28 mouse cellular contexts compared by ENCODE assay signal in the genomic region with DNA sequence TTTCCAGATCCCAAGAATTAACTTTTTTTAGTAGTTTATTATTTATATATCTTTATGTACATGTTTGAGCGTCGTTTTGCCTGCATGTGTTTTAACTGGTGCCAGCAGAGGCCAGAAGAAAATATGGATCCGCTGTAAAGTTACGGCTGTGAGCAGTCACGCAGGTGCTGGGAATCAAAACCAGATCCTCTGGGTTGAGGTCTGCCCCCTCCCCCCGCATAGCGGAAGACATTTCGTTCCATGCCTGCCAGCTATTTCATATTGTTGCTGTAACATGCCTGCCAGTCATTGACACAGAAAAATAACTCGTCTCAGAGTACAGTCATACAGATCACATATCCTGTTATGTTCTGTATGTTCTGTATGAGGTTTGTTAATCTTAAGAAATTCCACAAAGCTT. TPM values are rescaled to one million over a fixed set of nuclear protein-coding genes. Genes with fewer than 3 reads are reported as not detected.
A peak's percentile ranks its signal among the peaks of the same experiment; 100 is the strongest.
DNase-seq lines count a peak whose midpoint lies in the region; ATAC-seq and TF ChIP-seq lines count a peak whose summit lies in the region.
"Had no signal": no experiment of that assay in that cellular context is flagged by ENCODE, and none has a peak within 500 bp of the region (broad histone marks: within the 10 kb centered on the region; RNA-seq: fewer than 3 reads in every experiment).

No protein-coding gene starts in this region.

- peaks cover 2% of the 10 kb centered on the region; the same call in 1 of the 2 replicates for H3K4me1 ChIP-seq in limb, embryonic 14.5 days (ENCODE audit: control insufficient read depth, insufficient read depth, low read length)
- H3K4me1 ChIP-seq in limb, embryonic 10.5 days = peaks cover 6% of the 10 kb centered on the region; the same call in 1 of the 2 replicates
- H3K4me1 ChIP-seq in embryonic facial prominence, embryonic 11.5 days (ENCODE audit: control insufficient read depth, insufficient read depth, low read length) = no peaks in the 10 kb centered on the region
- no peaks in the 10 kb centered on the region for H3K4me1 ChIP-seq in embryonic facial prominence, embryonic 14.5 days (ENCODE audit: control insufficient read depth, insufficient read depth, low read length)
- peaks cover 4% of the 10 kb centered on the region; the same call in 1 of the 2 replicates for H3K4me1 ChIP-seq in kidney, embryonic 16.5 days (ENCODE audit: insufficient read depth, low read length)

- H3K27ac ChIP-seq in limb, embryonic 14.5 days (replicated peaks; ENCODE audit: low read depth, low read length) = no peak overlapping the region
- no peak overlapping the region for H3K27ac ChIP-seq in limb, embryonic 10.5 days
- H3K27ac ChIP-seq in embryonic facial prominence, embryonic 11.5 days (replicated peaks; ENCODE audit: low read depth, low read length) = no peak overlapping the region
- H3K27ac ChIP-seq in embryonic facial prominence, embryonic 14.5 days (replicated peaks; ENCODE audit: low read depth, low read length) = no peak overlapping the region
- no peak overlapping the region for H3K27ac ChIP-seq in kidney, embryonic 16.5 days (ENCODE audit: low read length)
- H3K27ac ChIP-seq: forebrain, embryonic 10.5 days; forebrain, embryonic 12.5 days had no signal

- H3K27me3 ChIP-seq in limb, embryonic 14.5 days (ENCODE audit: control insufficient read depth, insufficient read depth, low read length) = no peaks in the 10 kb centered on the region
- no peaks in the 10 kb centered on the region for H3K27me3 ChIP-seq in limb, embryonic 10.5 days (ENCODE audit: low read depth, poor library complexity, severe bottlenecking)
- no peaks in the 10 kb centered on the region for H3K27me3 ChIP-seq in embryonic facial prominence, embryonic 11.5 days (ENCODE audit: control insufficient read depth, insufficient read depth, low read length)
- H3K27me3 ChIP-seq in embryonic facial prominence, embryonic 14.5 days (replicated peaks; ENCODE audit: control insufficient read depth, insufficient read depth, low read length) = no peaks in the 10 kb centered on the region
- H3K27me3 ChIP-seq in kidney, embryonic 16.5 days (ENCODE audit: insufficient read depth, low read length) = no peaks in the 10 kb centered on the region
- H3K27me3 ChIP-seq: CH12.LX; embryonic facial prominence, embryonic 15.5 days; forebrain, embryonic 12.5 days had no signal

- intact Hi-C loops in gastrocnemius, postnatal 36 days (cut with DNase I) = no loop called here

- H3K9ac ChIP-seq in limb, embryonic 14.5 days (ENCODE audit: low read depth, low read length, severe bottlenecking) = no peak overlapping the region
- H3K9ac ChIP-seq in embryonic facial prominence, embryonic 11.5 days (replicated peaks; ENCODE audit: low read length) = no peak overlapping the region
- H3K9ac ChIP-seq in embryonic facial prominence, embryonic 14.5 days (ENCODE audit: low read depth, low read length) = no peak overlapping the region
- no peak overlapping the region for H3K9ac ChIP-seq in kidney, embryonic 16.5 days (replicated peaks; ENCODE audit: low read length)
- H3K9ac ChIP-seq: embryonic facial prominence, embryonic 15.5 days; forebrain, embryonic 12.5 days had no signal

- DNase-seq in limb, embryonic 14.5 days (ENCODE audit: low spot score) = peak; percentile 32
- no peak for DNase-seq in limb, embryonic 10.5 days (ENCODE audit: low spot score)
- peak; percentile 70 for DNase-seq in NIH3T3 (ENCODE audit: low read depth)
- DNase-seq in embryonic facial prominence, embryonic 11.5 days (ENCODE audit: low spot score) = peak; percentile 26
- peak; percentile 51 for DNase-seq in embryonic facial prominence, embryonic 14.5 days (ENCODE audit: low spot score)
- no peak for DNase-seq in kidney, adult 9 months
- no peak for DNase-seq in gastrocnemius, postnatal 36 days
- DNase-seq: adrenal gland, adult 2 months; adrenal gland, postnatal 10 days; adrenal gland, postnatal 25 days; B cell, adult 2 months; cerebellum, adult 11 months; cerebellum, adult 18-20 months; cerebellum, adult 8-10 months; cerebellum, adult 9-11 months; cerebellum, postnatal 14 days; cerebellum, postnatal 36 days; embryo, embryonic 11 days had no signal

- H3K36me3 ChIP-seq in limb, embryonic 14.5 days (ENCODE audit: control insufficient read depth, insufficient read depth, low read length) = no peaks in the 10 kb centered on the region
- no peaks in the 10 kb centered on the region for H3K36me3 ChIP-seq in limb, embryonic 10.5 days
- no peaks in the 10 kb centered on the region for H3K36me3 ChIP-seq in embryonic facial prominence, embryonic 11.5 days (replicated peaks; ENCODE audit: control insufficient read depth, insufficient read depth, low read depth, low read length)
- H3K36me3 ChIP-seq in embryonic facial prominence, embryonic 14.5 days (ENCODE audit: control insufficient read depth, insufficient read depth, low read length) = no peaks in the 10 kb centered on the region
- no peaks in the 10 kb centered on the region for H3K36me3 ChIP-seq in kidney, embryonic 16.5 days (ENCODE audit: insufficient read depth, low read length)
- H3K36me3 ChIP-seq: embryonic facial prominence, embryonic 15.5 days; forebrain, embryonic 10.5 days; forebrain, embryonic 12.5 days; G1E had no signal

- 35% methylated on average over 9 of the region's 9 CpGs for WGBS in limb, embryonic 14.5 days
- WGBS in limb, embryonic 10.5 days = 76% methylated on average over 9 of the region's 9 CpGs
- 67% methylated on average over 9 of the region's 9 CpGs for WGBS in embryonic facial prominence, embryonic 11.5 days
- 38% methylated on average over 9 of the region's 9 CpGs for WGBS in embryonic facial prominence, embryonic 14.5 days
- WGBS in kidney, embryonic 16.5 days = 80% methylated on average over 9 of the region's 9 CpGs

- ATAC-seq in limb, embryonic 14.5 days (ENCODE audit: low FRiP score, low read depth) = no peak
- no peak for ATAC-seq in embryonic facial prominence, embryonic 11.5 days (replicated peaks; ENCODE audit: insufficient number of reproducible peaks, low FRiP score, low TSS enrichment, low read depth)
- ATAC-seq in embryonic facial prominence, embryonic 14.5 days (ENCODE audit: low read depth) = no peak
- no peak for ATAC-seq in kidney, embryonic 16.5 days (ENCODE audit: low FRiP score, low TSS enrichment)
- ATAC-seq: CD4-positive, CD25-positive, alpha-beta regulatory T cell, adult 4 months; forebrain, embryonic 14.5 days; forebrain, embryonic 16.5 days had no signal

- H3K9me3 ChIP-seq in limb, embryonic 14.5 days (ENCODE audit: control insufficient read depth, low read length) = no peaks in the 10 kb centered on the region
- H3K9me3 ChIP-seq in limb, embryonic 10.5 days (replicated peaks) = no peaks in the 10 kb centered on the region
- no peaks in the 10 kb centered on the region for H3K9me3 ChIP-seq in embryonic facial prominence, embryonic 11.5 days (replicated peaks; ENCODE audit: control insufficient read depth, low read length)
- H3K9me3 ChIP-seq in embryonic facial prominence, embryonic 14.5 days (ENCODE audit: control insufficient read depth, low read length) = no peaks in the 10 kb centered on the region
- H3K9me3 ChIP-seq in kidney, embryonic 16.5 days (ENCODE audit: low read length) = no peaks in the 10 kb centered on the region
- H3K9me3 ChIP-seq: embryonic facial prominence, embryonic 15.5 days; forebrain, embryonic 10.5 days; forebrain, embryonic 12.5 days; G1E had no signal

- no peak for TF ChIP-seq POLR2A in limb, embryonic 14.5 days (IDR thresholded peaks at IDR 0.05; ENCODE audit: borderline replicate concordance, extremely low read depth, insufficient read depth, insufficient read length)

- no peak overlapping the region for H3K4me2 ChIP-seq in limb, embryonic 14.5 days (replicated peaks; ENCODE audit: low read depth, low read length, severe bottlenecking)
- H3K4me2 ChIP-seq in embryonic facial prominence, embryonic 11.5 days (ENCODE audit: low read depth, low read length) = no peak overlapping the region
- no peak overlapping the region for H3K4me2 ChIP-seq in embryonic facial prominence, embryonic 14.5 days (ENCODE audit: low read depth, low read length)
- H3K4me2 ChIP-seq in kidney, embryonic 16.5 days (replicated peaks; ENCODE audit: low read depth, low read length) = no peak overlapping the region
- H3K4me2 ChIP-seq: embryonic facial prominence, embryonic 15.5 days; forebrain, embryonic 12.5 days had no signal

- H3K4me3 ChIP-seq in limb, embryonic 14.5 days (replicated peaks; ENCODE audit: low read length) = no peak overlapping the region
- H3K4me3 ChIP-seq in limb, embryonic 10.5 days = no peak overlapping the region
- no peak overlapping the region for H3K4me3 ChIP-seq in embryonic facial prominence, embryonic 11.5 days (ENCODE audit: low read depth, low read length)
- no peak overlapping the region for H3K4me3 ChIP-seq in embryonic facial prominence, embryonic 14.5 days (ENCODE audit: low read depth, low read length)
- H3K4me3 ChIP-seq in kidney, embryonic 16.5 days (ENCODE audit: low read length) = no peak overlapping the region
- H3K4me3 ChIP-seq: embryonic facial prominence, embryonic 15.5 days; erythroblast, embryonic 14.5 days; forebrain, embryonic 10.5 days; forebrain, embryonic 12.5 days had no signal

RNA-seq across cellular contexts. Expression of gene Stau1, which starts 5.4 kb away (rescaled TPM):
- polyA plus RNA-seq in limb, embryonic 14.5 days (2012; rRNA removed) = 64.0 and 71.4 TPM in 2 replicates
- polyA plus RNA-seq in limb, embryonic 14.5 days (2014; fragmentation: Nextera tagmentation; extraction: Ambion mirVana) = 88.8 and 96.5 TPM in 2 replicates
- 87.9 and 98.3 TPM in 2 replicates for polyA plus RNA-seq in limb, embryonic 10.5 days (2016; fragmentation: Nextera tagmentation; extraction: Ambion mirVana)
- 91.5 and 96.3 TPM in 2 replicates for polyA plus RNA-seq in embryonic facial prominence, embryonic 11.5 days (2014; fragmentation: Nextera tagmentation; extraction: Ambion mirVana)
- 74.7 and 79.3 TPM in 2 replicates for polyA plus RNA-seq in embryonic facial prominence, embryonic 14.5 days (2014; fragmentation: Nextera tagmentation; extraction: Ambion mirVana)
- 92.0 and 98.8 TPM in 2 replicates for polyA plus RNA-seq in kidney, embryonic 16.5 days (2015; fragmentation: Nextera tagmentation; extraction: Ambion mirVana)
- 10 to 100 TPM; 30.9 to 33.6 TPM for total RNA-seq in gastrocnemius, postnatal 36 days (2021)

RNA-seq across cellular contexts. Expression of gene Ddx27, which starts 13.5 kb away (rescaled TPM):
- polyA plus RNA-seq in limb, embryonic 14.5 days (2012; rRNA removed) = 45.2 and 50.2 TPM in 2 replicates
- 36.5 and 39.2 TPM in 2 replicates for polyA plus RNA-seq in limb, embryonic 14.5 days (2014; fragmentation: Nextera tagmentation; extraction: Ambion mirVana)
- 68.6 and 77.0 TPM in 2 replicates for polyA plus RNA-seq in limb, embryonic 10.5 days (2016; fragmentation: Nextera tagmentation; extraction: Ambion mirVana)
- 41.4 and 42.6 TPM in 2 replicates for polyA plus RNA-seq in embryonic facial prominence, embryonic 11.5 days (2014; fragmentation: Nextera tagmentation; extraction: Ambion mirVana)
- polyA plus RNA-seq in embryonic facial prominence, embryonic 14.5 days (2014; fragmentation: Nextera tagmentation; extraction: Ambion mirVana) = 31.2 and 34.8 TPM in 2 replicates
- polyA plus RNA-seq in kidney, embryonic 16.5 days (2015; fragmentation: Nextera tagmentation; extraction: Ambion mirVana) = 57.6 and 59.2 TPM in 2 replicates
- 1 to 10 TPM; 6.1 to 8.3 TPM for total RNA-seq in gastrocnemius, postnatal 36 days (2021)

Comparison
In these comparisons a context has a peak if more than half of its experiments do, and no peak if none do; other contexts are left out.
1. DNase-seq: peak in limb, embryonic 14.5 days (single experiment), NIH3T3 (single experiment), embryonic facial prominence, embryonic 11.5 days (single experiment) and embryonic facial prominence, embryonic 14.5 days (single experiment); none in limb, embryonic 10.5 days (single experiment), kidney, adult 9 months (single experiment) and gastrocnemius, postnatal 36 days (0 of 2).